Comparison of ENCODE assay signal across 13 mouse cellular contexts in genomic region chrX:73949341-73949740, GRCm38 (mm10). TPM values are rescaled to one million over a fixed set of nuclear protein-coding genes. Genes with fewer than 3 reads are reported as not detected.
A peak's percentile ranks its signal among the peaks of the same experiment; 100 is the strongest.
DNase-seq lines count a peak whose midpoint lies in the region; ATAC-seq and TF ChIP-seq lines count a peak whose summit lies in the region.
"Had no signal": no experiment of that assay in that cellular context is flagged by ENCODE, and none has a peak within 500 bp of the region (broad histone marks: within the 10 kb centered on the region; RNA-seq: fewer than 3 reads in every experiment).

No protein-coding gene starts in this region.

- H3K9me3 ChIP-seq in hindbrain, embryonic 13.5 days, result no peaks in the 10 kb centered on the region
- H3K9me3 ChIP-seq in hindbrain, embryonic 11.5 days (ENCODE audit: control insufficient read depth, low read length), result no peaks in the 10 kb centered on the region
- H3K9me3 ChIP-seq in lung, embryonic 14.5 days (ENCODE audit: low read depth, low read length), result no peaks in the 10 kb centered on the region
- no peaks in the 10 kb centered on the region for H3K9me3 ChIP-seq in midbrain, embryonic 16.5 days (replicated peaks; ENCODE audit: control insufficient read depth, low read length, poor library complexity, severe bottlenecking)
- no peaks in the 10 kb centered on the region for H3K9me3 ChIP-seq in midbrain, embryonic 15.5 days
- H3K9me3 ChIP-seq in neural tube, embryonic 15.5 days (replicated peaks), result no peaks in the 10 kb centered on the region
- H3K9me3 ChIP-seq: embryonic facial prominence, embryonic 13.5 days; forebrain, embryonic 13.5 days; hindbrain, embryonic 12.5 days had no signal

- no peak for DNase-seq in hindbrain, embryonic 11.5 days (ENCODE audit: low spot score)
- no peak for DNase-seq in lung, embryonic 14.5 days
- DNase-seq in lung, postnatal 10 days, result no peak
- no peak for DNase-seq in ovary, postnatal 10 days (ENCODE audit: low spot score)
- DNase-seq: gastrocnemius, postnatal 14 days had no signal

- 93% methylated on average over 10 of the region's 10 CpGs for WGBS in hindbrain, embryonic 13.5 days
- 90% methylated on average over 10 of the region's 10 CpGs for WGBS in hindbrain, embryonic 11.5 days
- WGBS in lung, embryonic 14.5 days, result 93% methylated on average over 10 of the region's 10 CpGs
- WGBS in midbrain, embryonic 16.5 days, result 89% methylated on average over 10 of the region's 10 CpGs
- 89% methylated on average over 10 of the region's 10 CpGs for WGBS in midbrain, embryonic 15.5 days
- WGBS in neural tube, embryonic 15.5 days, result 92% methylated on average over 10 of the region's 10 CpGs

- no peaks in the 10 kb centered on the region for H3K4me1 ChIP-seq in hindbrain, embryonic 13.5 days (replicated peaks)
- no peaks in the 10 kb centered on the region for H3K4me1 ChIP-seq in hindbrain, embryonic 11.5 days (replicated peaks; ENCODE audit: control insufficient read depth, insufficient read depth, low read length)
- no peaks in the 10 kb centered on the region for H3K4me1 ChIP-seq in lung, embryonic 14.5 days (ENCODE audit: insufficient read depth)
- no peaks in the 10 kb centered on the region for H3K4me1 ChIP-seq in midbrain, embryonic 16.5 days (ENCODE audit: control insufficient read depth, insufficient read depth, low read length)
- H3K4me1 ChIP-seq in midbrain, embryonic 15.5 days, result no peaks in the 10 kb centered on the region
- H3K4me1 ChIP-seq in neural tube, embryonic 15.5 days, result no peaks in the 10 kb centered on the region
- H3K4me1 ChIP-seq: embryonic facial prominence, embryonic 13.5 days; forebrain, embryonic 13.5 days; heart, embryonic 12.5 days; hindbrain, embryonic 12.5 days had no signal

- H3K4me2 ChIP-seq in hindbrain, embryonic 13.5 days, result no peak overlapping the region
- no peak overlapping the region for H3K4me2 ChIP-seq in hindbrain, embryonic 11.5 days (replicated peaks; ENCODE audit: low read depth, low read length)
- no peak overlapping the region for H3K4me2 ChIP-seq in lung, embryonic 14.5 days
- H3K4me2 ChIP-seq in midbrain, embryonic 16.5 days (ENCODE audit: low read length), result no peak overlapping the region
- no peak overlapping the region for H3K4me2 ChIP-seq in midbrain, embryonic 15.5 days
- no peak overlapping the region for H3K4me2 ChIP-seq in neural tube, embryonic 15.5 days
- H3K4me2 ChIP-seq: embryonic facial prominence, embryonic 13.5 days; forebrain, embryonic 13.5 days; heart, embryonic 12.5 days; hindbrain, embryonic 12.5 days had no signal

- H3K9ac ChIP-seq in hindbrain, embryonic 13.5 days, result no peak overlapping the region
- no peak overlapping the region for H3K9ac ChIP-seq in hindbrain, embryonic 11.5 days (ENCODE audit: low read depth, low read length)
- no peak overlapping the region for H3K9ac ChIP-seq in lung, embryonic 14.5 days
- H3K9ac ChIP-seq in midbrain, embryonic 16.5 days (ENCODE audit: low read depth, low read length), result no peak overlapping the region
- no peak overlapping the region for H3K9ac ChIP-seq in midbrain, embryonic 15.5 days
- H3K9ac ChIP-seq in neural tube, embryonic 15.5 days (replicated peaks), result no peak overlapping the region
- H3K9ac ChIP-seq: embryonic facial prominence, embryonic 13.5 days; forebrain, embryonic 13.5 days; heart, embryonic 12.5 days; hindbrain, embryonic 12.5 days had no signal

- H3K27me3 ChIP-seq in hindbrain, embryonic 13.5 days, result no peaks in the 10 kb centered on the region
- H3K27me3 ChIP-seq in hindbrain, embryonic 11.5 days (ENCODE audit: control insufficient read depth, insufficient read depth, low read length), result no peaks in the 10 kb centered on the region
- H3K27me3 ChIP-seq in lung, embryonic 14.5 days (ENCODE audit: insufficient read depth, low read length), result no peaks in the 10 kb centered on the region
- H3K27me3 ChIP-seq in midbrain, embryonic 16.5 days (ENCODE audit: control insufficient read depth, insufficient read depth, low read depth, low read length), result no peaks in the 10 kb centered on the region
- H3K27me3 ChIP-seq in midbrain, embryonic 15.5 days (replicated peaks), result no peaks in the 10 kb centered on the region
- no peaks in the 10 kb centered on the region for H3K27me3 ChIP-seq in neural tube, embryonic 15.5 days (replicated peaks)
- H3K27me3 ChIP-seq: embryonic facial prominence, embryonic 13.5 days; forebrain, embryonic 13.5 days; heart, embryonic 12.5 days; hindbrain, embryonic 12.5 days had no signal

- H3K4me3 ChIP-seq in hindbrain, embryonic 13.5 days, result no peak overlapping the region
- no peak overlapping the region for H3K4me3 ChIP-seq in hindbrain, embryonic 11.5 days (ENCODE audit: low read depth, low read length)
- H3K4me3 ChIP-seq in lung, embryonic 14.5 days (ENCODE audit: low read depth, low read length), result no peak overlapping the region
- H3K4me3 ChIP-seq in midbrain, embryonic 16.5 days (ENCODE audit: low read depth, low read length), result no peak overlapping the region
- H3K4me3 ChIP-seq in midbrain, embryonic 15.5 days, result no peak overlapping the region
- H3K4me3 ChIP-seq in neural tube, embryonic 15.5 days (replicated peaks), result no peak overlapping the region
- H3K4me3 ChIP-seq: embryonic facial prominence, embryonic 13.5 days; forebrain, embryonic 13.5 days; heart, embryonic 12.5 days; hindbrain, embryonic 12.5 days had no signal

- TF ChIP-seq CTCF in lung, embryonic 14.5 days (IDR thresholded peaks at IDR 0.05; ENCODE audit: low read depth), result no peak

- ATAC-seq in hindbrain, embryonic 13.5 days (ENCODE audit: low FRiP score), result 0 out of 2 replicates have a peak, but pooled peaks have one; percentile 4
- no peak for ATAC-seq in hindbrain, embryonic 11.5 days (ENCODE audit: low FRiP score)
- ATAC-seq in lung, embryonic 14.5 days (ENCODE audit: insufficient read depth), result 0 out of 2 replicates have a peak, but pooled peaks have one; percentile 24
- ATAC-seq in midbrain, embryonic 16.5 days, result peak; percentile 18; the same call in 1 of the 2 replicates
- ATAC-seq in midbrain, embryonic 15.5 days (replicated peaks), result no peak; the same call in 1 of the 2 replicates
- ATAC-seq in neural tube, embryonic 15.5 days (ENCODE audit: low FRiP score), result peak; percentile 21; the same call in 1 of the 2 replicates

- no peak overlapping the region for H3K27ac ChIP-seq in hindbrain, embryonic 13.5 days
- no peak overlapping the region for H3K27ac ChIP-seq in hindbrain, embryonic 11.5 days (ENCODE audit: low read depth, low read length)
- no peak overlapping the region for H3K27ac ChIP-seq in lung, embryonic 14.5 days (ENCODE audit: low read depth)
- H3K27ac ChIP-seq in midbrain, embryonic 16.5 days (ENCODE audit: low read length), result no peak overlapping the region
- no peak overlapping the region for H3K27ac ChIP-seq in midbrain, embryonic 15.5 days
- H3K27ac ChIP-seq in neural tube, embryonic 15.5 days (replicated peaks), result no peak overlapping the region
- H3K27ac ChIP-seq: embryonic facial prominence, embryonic 13.5 days; forebrain, embryonic 13.5 days; hindbrain, embryonic 12.5 days had no signal

- H3K36me3 ChIP-seq in hindbrain, embryonic 13.5 days, result peaks cover 94% of the 10 kb centered on the region
- H3K36me3 ChIP-seq in hindbrain, embryonic 11.5 days (ENCODE audit: control insufficient read depth, insufficient read depth, low read length), result peaks cover 15% of the 10 kb centered on the region
- H3K36me3 ChIP-seq in lung, embryonic 14.5 days (ENCODE audit: insufficient read depth), result peaks cover 91% of the 10 kb centered on the region
- peaks cover 23% of the 10 kb centered on the region; the same call in 1 of the 2 replicates for H3K36me3 ChIP-seq in midbrain, embryonic 16.5 days (ENCODE audit: control insufficient read depth, insufficient read depth, low read length)
- peaks cover 44% of the 10 kb centered on the region for H3K36me3 ChIP-seq in midbrain, embryonic 15.5 days (replicated peaks)
- H3K36me3 ChIP-seq in neural tube, embryonic 15.5 days, result peaks cover 82% of the 10 kb centered on the region

RNA-seq across cellular contexts. Expression of gene Hcfc1, which starts 16.8 kb away (rescaled TPM):
- polyA plus RNA-seq in hindbrain, embryonic 13.5 days (2015; fragmentation: Nextera tagmentation; extraction: Ambion mirVana), result 50.8 and 52.1 TPM in 2 replicates
- polyA plus RNA-seq in hindbrain, embryonic 11.5 days (2014; fragmentation: Nextera tagmentation; extraction: Ambion mirVana), result 72.9 and 77.2 TPM in 2 replicates
- polyA plus RNA-seq in lung, embryonic 14.5 days (2014; fragmentation: Nextera tagmentation; extraction: Ambion mirVana), result 73.6 and 81.3 TPM in 2 replicates
- polyA plus RNA-seq in midbrain, embryonic 16.5 days (2015; fragmentation: Nextera tagmentation; extraction: Ambion mirVana), result 39.1 and 51.4 TPM in 2 replicates
- 52.6 and 54.0 TPM in 2 replicates for polyA plus RNA-seq in midbrain, embryonic 15.5 days (2015; fragmentation: Nextera tagmentation; extraction: Ambion mirVana)
- 40.4 and 41.4 TPM in 2 replicates for polyA plus RNA-seq in neural tube, embryonic 15.5 days (2015; fragmentation: Nextera tagmentation; extraction: Ambion mirVana)

RNA-seq across cellular contexts. Expression of gene Renbp, which starts 18.7 kb away (rescaled TPM):
- polyA plus RNA-seq in hindbrain, embryonic 13.5 days (2015; fragmentation: Nextera tagmentation; extraction: Ambion mirVana), result 12.7 and 14.8 TPM in 2 replicates
- 17.5 and 18.7 TPM in 2 replicates for polyA plus RNA-seq in hindbrain, embryonic 11.5 days (2014; fragmentation: Nextera tagmentation; extraction: Ambion mirVana)
- 28.9 and 33.6 TPM in 2 replicates for polyA plus RNA-seq in lung, embryonic 14.5 days (2014; fragmentation: Nextera tagmentation; extraction: Ambion mirVana)
- polyA plus RNA-seq in midbrain, embryonic 16.5 days (2015; fragmentation: Nextera tagmentation; extraction: Ambion mirVana), result 8.9 and 9.1 TPM in 2 replicates
- polyA plus RNA-seq in midbrain, embryonic 15.5 days (2015; fragmentation: Nextera tagmentation; extraction: Ambion mirVana), result 10.9 and 11.1 TPM in 2 replicates
- 10.4 and 24.7 TPM in 2 replicates for polyA plus RNA-seq in neural tube, embryonic 15.5 days (2015; fragmentation: Nextera tagmentation; extraction: Ambion mirVana)

RNA-seq across cellular contexts. Expression of gene Naa10, which starts 27.6 kb away (rescaled TPM):
- polyA plus RNA-seq in hindbrain, embryonic 13.5 days (2015; fragmentation: Nextera tagmentation; extraction: Ambion mirVana), result 105 and 107 TPM in 2 replicates
- 117 and 126 TPM in 2 replicates for polyA plus RNA-seq in hindbrain, embryonic 11.5 days (2014; fragmentation: Nextera tagmentation; extraction: Ambion mirVana)
- 137 and 146 TPM in 2 replicates for polyA plus RNA-seq in lung, embryonic 14.5 days (2014; fragmentation: Nextera tagmentation; extraction: Ambion mirVana)
- polyA plus RNA-seq in midbrain, embryonic 16.5 days (2015; fragmentation: Nextera tagmentation; extraction: Ambion mirVana), result 84.6 and 85.4 TPM in 2 replicates
- polyA plus RNA-seq in midbrain, embryonic 15.5 days (2015; fragmentation: Nextera tagmentation; extraction: Ambion mirVana), result 84.8 and 86.9 TPM in 2 replicates
- 110 and 123 TPM in 2 replicates for polyA plus RNA-seq in neural tube, embryonic 15.5 days (2015; fragmentation: Nextera tagmentation; extraction: Ambion mirVana)

RNA-seq across cellular contexts. Expression of gene Arhgap4, which starts 27.7 kb away (rescaled TPM):
- 3.4 and 3.8 TPM in 2 replicates for polyA plus RNA-seq in hindbrain, embryonic 13.5 days (2015; fragmentation: Nextera tagmentation; extraction: Ambion mirVana)
- 0.99 and 2.3 TPM in 2 replicates for polyA plus RNA-seq in hindbrain, embryonic 11.5 days (2014; fragmentation: Nextera tagmentation; extraction: Ambion mirVana)
- 2.6 TPM in 2 replicates for polyA plus RNA-seq in lung, embryonic 14.5 days (2014; fragmentation: Nextera tagmentation; extraction: Ambion mirVana)
- 3.0 and 3.3 TPM in 2 replicates for polyA plus RNA-seq in midbrain, embryonic 16.5 days (2015; fragmentation: Nextera tagmentation; extraction: Ambion mirVana)
- polyA plus RNA-seq in midbrain, embryonic 15.5 days (2015; fragmentation: Nextera tagmentation; extraction: Ambion mirVana), result 4.0 and 4.6 TPM in 2 replicates
- 3.9 and 6.3 TPM in 2 replicates for polyA plus RNA-seq in neural tube, embryonic 15.5 days (2015; fragmentation: Nextera tagmentation; extraction: Ambion mirVana)

RNA-seq across cellular contexts. Expression of gene L1cam, which starts 53.4 kb away (rescaled TPM):
- 77.3 and 84.1 TPM in 2 replicates for polyA plus RNA-seq in hindbrain, embryonic 13.5 days (2015; fragmentation: Nextera tagmentation; extraction: Ambion mirVana)
- polyA plus RNA-seq in hindbrain, embryonic 11.5 days (2014; fragmentation: Nextera tagmentation; extraction: Ambion mirVana), result 26.3 and 35.9 TPM in 2 replicates
- polyA plus RNA-seq in lung, embryonic 14.5 days (2014; fragmentation: Nextera tagmentation; extraction: Ambion mirVana), result 1.5 and 2.8 TPM in 2 replicates
- polyA plus RNA-seq in midbrain, embryonic 16.5 days (2015; fragmentation: Nextera tagmentation; extraction: Ambion mirVana), result 122 and 134 TPM in 2 replicates
- 98.6 and 120 TPM in 2 replicates for polyA plus RNA-seq in midbrain, embryonic 15.5 days (2015; fragmentation: Nextera tagmentation; extraction: Ambion mirVana)
- polyA plus RNA-seq in neural tube, embryonic 15.5 days (2015; fragmentation: Nextera tagmentation; extraction: Ambion mirVana), result 86.3 and 95.4 TPM in 2 replicates

Comparison
In these comparisons a context has a peak if more than half of its experiments do, and no peak if none do; other contexts are left out.
1. ATAC-seq: peak in hindbrain, embryonic 13.5 days (single experiment), lung, embryonic 14.5 days (single experiment), midbrain, embryonic 16.5 days (single experiment) and neural tube, embryonic 15.5 days (single experiment); none in hindbrain, embryonic 11.5 days (single experiment) and midbrain, embryonic 15.5 days (single experiment).